Mouse (Mus musculus) cortical plate, adult 2 months (tissue): ENCODE results near the gene Cpa2. TPM values are rescaled to one million over a fixed set of nuclear protein-coding genes. Genes with fewer than 3 reads are reported as not detected.

ENCODE experiments used
- H3K27ac ChIP-seq: fragments of 200-500 bp; 2 replicates; pipeline ENCODE4 v1.5.1; 2012; ENCODE audit warnings: low read length, control low read depth, inconsistent platforms; ENCODE audit not compliant: insufficient read depth
- H3K4me1 ChIP-seq: fragments of 200-500 bp; 2 replicates; pipeline ENCODE4 v1.6.1; 2011; ENCODE audit warnings: low read length; ENCODE audit not compliant: control insufficient read depth, insufficient read depth
- H3K4me3 ChIP-seq: fragments of 200-500 bp; 2 replicates; pipeline ENCODE4 v1.5.1; 2011; ENCODE audit warnings: mild to moderate bottlenecking, low read length, control low read depth; ENCODE audit not compliant: insufficient read depth
- CTCF ChIP-seq: fragments of 200-500 bp; IDR thresholded peaks from 2 replicates; pipeline ENCODE4 v1.5.1; 2011; ENCODE audit warnings: mild to moderate bottlenecking, control low read depth, low read length; ENCODE audit not compliant: insufficient read depth; ENCODE audit errors: extremely low read depth
- POLR2A ChIP-seq: fragments of 200-500 bp; IDR thresholded peaks from 2 replicates; pipeline ENCODE4 v1.6.1; 2011; ENCODE audit warnings: mild to moderate bottlenecking, low read length, control low read depth; ENCODE audit not compliant: insufficient read depth; ENCODE audit errors: extremely low read depth
- polyA plus RNA-seq: library from polyadenylated mRNA; depleted of rRNA; stranded (reverse); fragments of >200 nt; gene quantifications from 2 replicates; pipeline ENCODE4 v1.2.3, GENCODE M21; 2012

The Cpa2 gene
- polyA plus RNA-seq, 1 experiment = 3.1 TPM

DNA sequence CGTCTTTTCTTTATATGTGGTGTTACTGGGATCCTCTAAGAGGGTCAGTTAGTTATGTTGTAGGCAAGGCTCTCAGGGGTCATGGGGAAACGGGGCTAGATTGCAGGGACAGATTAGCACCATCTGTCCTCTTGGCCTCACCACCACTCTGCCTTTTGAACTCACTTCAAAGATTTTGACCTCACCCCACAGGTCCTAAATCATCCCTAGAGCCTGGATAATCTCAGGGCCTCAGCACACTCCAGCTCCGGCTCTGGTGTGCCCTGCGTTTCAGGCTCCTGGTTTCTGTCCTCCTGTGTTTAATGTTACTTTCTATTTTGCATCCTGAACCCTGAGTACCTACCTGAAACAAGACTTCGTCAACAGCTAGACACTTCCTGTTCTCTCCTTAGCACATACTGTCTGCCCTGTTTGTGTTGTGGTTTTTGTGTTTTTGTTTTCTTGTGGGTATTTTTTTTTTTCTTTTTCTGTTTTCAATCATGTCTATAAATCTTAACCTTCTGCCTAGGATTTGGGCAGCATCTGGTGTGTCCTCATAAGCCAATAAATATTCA is 50.5 kb downstream of the Cpa2 start:
- H3K4me3 ChIP-seq = no peak overlapping the region
- H3K4me1 ChIP-seq = no peaks in the 10 kb centered on the region
- TF ChIP-seq POLR2A = no peak
- no peak for TF ChIP-seq CTCF
- no peak overlapping the region for H3K27ac ChIP-seq

- no peaks in the 10 kb centered on the region for H3K4me1 ChIP-seq
- no peak overlapping the region for H3K27ac ChIP-seq
- no peak for TF ChIP-seq CTCF
- no peak for TF ChIP-seq POLR2A
- no peak overlapping the region for H3K4me3 ChIP-seq
These were observed 51.1 kb downstream of the Cpa2 start for GRCm38 (mm10) chr6:30592417-30592974.

- TF ChIP-seq POLR2A = no peak
- Histone ChIP-seq H3K4me1 (no peaks in the 10 kb centered on the region), H3K27ac (no peak overlapping the region)
These were observed 53.0 kb downstream of the Cpa2 start for GRCm38 (mm10) chr6:30594364-30594763.

DNA sequence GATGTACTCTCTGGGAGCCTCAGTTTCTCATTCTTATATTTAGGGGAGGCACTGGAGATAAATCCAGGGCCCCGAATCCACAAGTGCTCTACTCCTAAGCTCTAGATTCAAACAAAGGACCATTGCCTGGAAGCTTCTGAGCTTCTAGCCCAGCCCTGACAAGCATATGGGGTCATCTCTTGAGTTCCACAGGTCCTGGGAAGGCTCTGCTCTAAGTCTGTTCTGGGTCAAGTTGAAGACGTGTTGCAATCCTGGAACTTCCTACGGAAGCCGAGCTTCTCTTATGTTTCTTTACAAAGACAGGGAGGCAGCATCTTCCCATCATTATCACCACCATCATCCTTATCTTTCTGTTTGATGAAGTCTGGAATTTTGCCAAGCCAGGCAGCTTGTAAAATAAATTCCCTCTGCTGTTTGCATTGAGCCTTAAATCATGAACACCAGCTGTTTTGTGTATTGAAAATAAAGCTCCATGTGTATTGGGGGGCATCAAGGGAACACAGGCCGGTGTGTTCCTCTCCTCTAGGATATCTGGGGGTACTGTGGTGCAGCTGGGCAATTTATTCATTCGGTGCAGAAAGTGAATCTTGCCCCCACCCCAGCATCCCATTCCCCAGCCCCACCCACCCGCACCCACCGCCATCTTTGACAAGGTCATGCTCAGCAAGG is 55.0 kb downstream of the Cpa2 start:
- Histone ChIP-seq H3K4me1 (no peaks in the 10 kb centered on the region), H3K4me3 (no peak overlapping the region), H3K27ac (no peak overlapping the region)
- no peak for TF ChIP-seq CTCF
- TF ChIP-seq POLR2A = no peak

More at GRCm38 (mm10) chr6:30594364-30594763, 53.0 kb downstream of the Cpa2 start:
- no peak overlapping the region for H3K4me3 ChIP-seq

DNA sequence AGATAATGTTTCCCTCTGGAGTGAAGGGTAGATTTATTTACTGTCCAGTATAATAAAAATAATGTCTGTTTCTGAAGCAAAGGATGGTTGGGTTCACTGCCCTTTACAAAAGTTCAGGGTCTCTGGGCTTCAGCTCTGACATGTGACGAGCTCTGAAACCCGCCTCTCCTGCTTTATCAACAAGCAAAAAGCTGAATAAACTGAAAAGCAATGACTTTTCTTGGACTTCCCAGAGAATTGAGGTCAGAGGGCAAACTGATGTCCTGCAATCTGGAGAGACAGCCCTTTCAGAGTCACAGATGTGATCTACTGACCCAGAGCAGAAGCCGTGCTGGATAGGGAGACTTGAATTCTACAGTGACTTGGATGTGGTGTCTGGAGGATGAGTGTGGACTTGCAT is 58.7 kb downstream of the Cpa2 start:
- no peak overlapping the region for H3K4me3 ChIP-seq
- H3K4me1 ChIP-seq = no peaks in the 10 kb centered on the region
- no peak overlapping the region for H3K27ac ChIP-seq
- TF ChIP-seq POLR2A (no peak), CTCF (no peak)

DNA sequence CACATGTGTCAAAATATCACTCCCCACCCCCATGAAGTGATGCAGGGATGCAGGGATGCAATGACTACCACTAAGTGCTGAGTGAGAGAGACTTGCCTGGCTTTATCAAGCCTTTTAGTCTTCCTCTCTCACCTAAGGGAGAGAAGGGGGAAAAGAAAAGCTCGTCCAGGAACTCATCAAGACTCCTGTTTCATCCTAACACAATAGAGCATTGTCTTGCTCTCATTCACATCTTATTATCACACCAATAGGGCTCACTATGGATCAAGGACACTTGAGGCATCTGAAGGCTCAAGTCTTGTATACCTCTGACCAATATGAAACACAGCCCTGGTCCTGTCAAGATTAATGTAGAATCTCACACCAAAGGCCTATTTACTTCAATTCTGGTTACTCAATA is 59.6 kb downstream of the Cpa2 start:
- no peak overlapping the region for H3K4me3 ChIP-seq
- TF ChIP-seq POLR2A = no peak
- TF ChIP-seq CTCF = no peak

GRCm38 (mm10) chr6:30604342-30604867 is 63.0 kb downstream of the Cpa2 start:
- Histone ChIP-seq H3K27ac (no peak overlapping the region), H3K4me3 (no peak overlapping the region), H3K4me1 (no peaks in the 10 kb centered on the region)
- TF ChIP-seq CTCF (no peak), POLR2A (no peak)

More for the DNA sequence above, 59.6 kb downstream of the Cpa2 start:
- no peak overlapping the region for H3K27ac ChIP-seq
- H3K4me1 ChIP-seq = no peaks in the 10 kb centered on the region

GRCm38 (mm10) chr6:30605111-30605510 is 63.7 kb downstream of the Cpa2 start:
- no peak overlapping the region for H3K27ac ChIP-seq
- H3K4me3 ChIP-seq = no peak overlapping the region
- no peaks in the 10 kb centered on the region for H3K4me1 ChIP-seq
- no peak for TF ChIP-seq POLR2A
- no peak for TF ChIP-seq CTCF

DNA sequence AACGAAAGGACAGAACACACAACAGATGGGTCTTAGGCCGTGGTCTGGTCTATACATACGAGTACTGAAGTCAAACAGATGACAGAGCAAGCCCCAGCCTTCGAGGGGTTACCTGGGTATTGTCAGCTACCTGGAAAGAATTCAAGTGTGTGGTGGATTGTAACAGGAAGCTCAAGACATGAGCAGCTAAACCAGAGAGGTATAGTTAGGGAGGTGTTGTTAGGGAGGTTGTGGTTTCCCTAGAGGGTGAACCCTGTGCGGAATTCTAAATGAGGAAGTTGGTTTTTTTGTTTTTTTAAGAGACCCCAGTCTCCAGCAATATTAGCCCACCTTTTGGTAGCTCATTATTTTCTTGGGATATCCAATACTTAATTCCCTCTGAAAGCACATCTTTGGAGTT is 64.3 kb downstream of the Cpa2 start:
- Histone ChIP-seq H3K4me1 (no peaks in the 10 kb centered on the region), H3K4me3 (no peak overlapping the region), H3K27ac (no peak overlapping the region)
- TF ChIP-seq CTCF (no peak), POLR2A (no peak)

GRCm38 (mm10) chr6:30610710-30611109 is 69.3 kb downstream of the Cpa2 start, which contains the start of gene Cpa5:
Gene Cpa5 (plus strand): TSS chr6:30611010.
- Histone ChIP-seq H3K27ac (no peak within 1 kb of the TSS), H3K4me3 (no peak within 1 kb of the TSS), H3K4me1 (no peaks in the 10 kb centered on the region)
- TF ChIP-seq CTCF (no peak), POLR2A (no peak)
